ENCODE assay signal across 8 mouse cellular contexts in genomic region chr17:71474762-71475704, GRCm38 (mm10). TPM values are rescaled to one million over a fixed set of nuclear protein-coding genes. Genes with fewer than 3 reads are reported as not detected.
DNase-seq lines count a peak whose midpoint lies in the region; ATAC-seq and TF ChIP-seq lines count a peak whose summit lies in the region.

Gene Smchd1, minus strand, starts transcription at chr17:71475343.

- no peaks in the 10 kb centered on the region for H3K36me3 ChIP-seq in ES-E14 (ENCODE audit: control insufficient read depth, insufficient read depth, low read length, poor library complexity, severe bottlenecking)
- H3K36me3 ChIP-seq in forebrain, embryonic 14.5 days (ENCODE audit: control insufficient read depth, insufficient read depth, low read length): no peaks in the 10 kb centered on the region
- no peaks in the 10 kb centered on the region for H3K36me3 ChIP-seq in liver, postnatal 0 days (replicated peaks; ENCODE audit: insufficient read depth, low read length)
- no peaks in the 10 kb centered on the region for H3K36me3 ChIP-seq in neural tube, embryonic 13.5 days

- H3K27me3 ChIP-seq in forebrain, embryonic 14.5 days (replicated peaks; ENCODE audit: control insufficient read depth, insufficient read depth, low read length): no peaks in the 10 kb centered on the region
- no peaks in the 10 kb centered on the region for H3K27me3 ChIP-seq in liver, postnatal 0 days (ENCODE audit: insufficient read depth, low read length)
- no peaks in the 10 kb centered on the region for H3K27me3 ChIP-seq in neural tube, embryonic 13.5 days

- peak within 1 kb of the TSS; percentile 82 for H3K9ac ChIP-seq in ES-E14 (ENCODE audit: insufficient read depth, low read depth, low read length, poor library complexity, severe bottlenecking)
- H3K9ac ChIP-seq in forebrain, embryonic 14.5 days (ENCODE audit: low read length): peak within 1 kb of the TSS; percentile 93
- H3K9ac ChIP-seq in liver, postnatal 0 days (replicated peaks): peak within 1 kb of the TSS; percentile 83
- H3K9ac ChIP-seq in neural tube, embryonic 13.5 days: peak within 1 kb of the TSS; percentile 95

- peak within 1 kb of the TSS; percentile 37; the same call in 1 of the 2 replicates for H3K27ac ChIP-seq in ES-E14 (ENCODE audit: insufficient read depth, low read depth, low read length, poor library complexity, severe bottlenecking)
- H3K27ac ChIP-seq in forebrain, embryonic 14.5 days (ENCODE audit: low read depth, low read length): peak within 1 kb of the TSS; percentile 99
- H3K27ac ChIP-seq in liver, postnatal 0 days (ENCODE audit: low read depth): peak within 1 kb of the TSS; percentile 93
- peak within 1 kb of the TSS; percentile 99 for H3K27ac ChIP-seq in neural tube, embryonic 13.5 days (replicated peaks)

- peak; percentile 65 for DNase-seq in ES-E14 (ENCODE audit: low read depth, low spot score)
- peak; percentile 91 for DNase-seq in cerebellum, adult 11 months
- DNase-seq in forebrain, embryonic 14.5 days (ENCODE audit: low spot score): peak; percentile 94
- DNase-seq in heart, postnatal 14 days: peak; percentile 94 to 95
- DNase-seq in layer of hippocampus, adult 11-12 months (ENCODE audit: low spot score): peak; percentile 92
- DNase-seq in liver, postnatal 0 days: peak; percentile 95
- DNase-seq in telencephalon, adult 2 months (ENCODE audit: low read depth, low spot score): peak; percentile 86

- TF ChIP-seq EP300 in liver, postnatal 0 days (IDR thresholded peaks at IDR 0.05; ENCODE audit: low read depth): no peak

- peak within 1 kb of the TSS; percentile 66 to 74 for H3K4me3 ChIP-seq in ES-E14 (ENCODE audit: insufficient read depth in 1 of 2, low read depth in 1 of 2, low read length in 2 of 2, poor library complexity in 1 of 2, severe bottlenecking in 1 of 2)
- H3K4me3 ChIP-seq in forebrain, embryonic 14.5 days (ENCODE audit: low read depth, low read length): peak within 1 kb of the TSS; percentile 82
- H3K4me3 ChIP-seq in liver, postnatal 0 days (ENCODE audit: low read depth, low read length): peak within 1 kb of the TSS; percentile 96
- peak within 1 kb of the TSS; percentile 84 for H3K4me3 ChIP-seq in neural tube, embryonic 13.5 days

- TF ChIP-seq CTCF in liver, postnatal 0 days (IDR thresholded peaks at IDR 0.05; ENCODE audit: low read depth): peak; percentile 25; the same call in 1 of the 2 replicates

- in situ Hi-C loops in ES-E14 (cut with MboI; ENCODE audit: low sequenced_read_pairs in 2 of 2, unreplicated experiment in 2 of 2): no loop called here

- peak within 1 kb of the TSS; percentile 85 for H3K4me2 ChIP-seq in forebrain, embryonic 14.5 days (ENCODE audit: low read length)
- H3K4me2 ChIP-seq in liver, postnatal 0 days (ENCODE audit: low read depth, low read length): peak within 1 kb of the TSS; percentile 86
- H3K4me2 ChIP-seq in neural tube, embryonic 13.5 days: peak within 1 kb of the TSS; percentile 93

- peak; percentile 94 for ATAC-seq in forebrain, embryonic 14.5 days
- peak; percentile 95 for ATAC-seq in liver, postnatal 0 days
- peak; percentile 94 for ATAC-seq in neural tube, embryonic 13.5 days (ENCODE audit: low read depth)

- H3K4me1 ChIP-seq in ES-E14 (ENCODE audit: control insufficient read depth in 2 of 2, insufficient read depth in 2 of 2, low read length in 2 of 2, poor library complexity in 1 of 2): peaks cover 2 to 3% of the 10 kb centered on the region in 2 experiments; a peak in 2 of 4 replicates
- peaks cover 8% of the 10 kb centered on the region for H3K4me1 ChIP-seq in forebrain, embryonic 14.5 days (ENCODE audit: control insufficient read depth, insufficient read depth, low read length)
- peaks cover 23% of the 10 kb centered on the region for H3K4me1 ChIP-seq in liver, postnatal 0 days (ENCODE audit: insufficient read depth)
- peaks cover 28% of the 10 kb centered on the region for H3K4me1 ChIP-seq in neural tube, embryonic 13.5 days (replicated peaks)

- intact Hi-C loops in heart, postnatal 14 days (cut with DNase I): loop anchor here (5.0 kb wide), 1 partner anchor 52 kb away; the partner anchor contains the start of gene Ndc80

- H3K9me3 ChIP-seq in ES-E14 (ENCODE audit: control insufficient read depth, insufficient read depth, low read depth, low read length): no peaks in the 10 kb centered on the region
- H3K9me3 ChIP-seq in forebrain, embryonic 14.5 days (replicated peaks; ENCODE audit: control insufficient read depth, low read length): no peaks in the 10 kb centered on the region
- H3K9me3 ChIP-seq in liver, postnatal 0 days (ENCODE audit: low read length): no peaks in the 10 kb centered on the region
- H3K9me3 ChIP-seq in neural tube, embryonic 13.5 days: no peaks in the 10 kb centered on the region

- WGBS in forebrain, embryonic 14.5 days: under 1% methylated on average over 79 of the region's 109 CpGs
- WGBS in liver, postnatal 0 days (ENCODE audit: insufficient replicate concordance): 2% methylated on average over 98 of the region's 109 CpGs
- WGBS in neural tube, embryonic 13.5 days: under 1% methylated on average over 97 of the region's 109 CpGs

TF ChIP-seq in ES-E14, 5 proteins besides CTCF, POLR2A, EP300 and RAD21:
- TF ChIP-seq HCFC1 (IDR thresholded peaks at IDR 0.05; ENCODE audit: borderline replicate concordance, insufficient read depth, low read length) (no peak; the same call in 1 of the 2 replicates), ZNF384 (IDR thresholded peaks at IDR 0.05; ENCODE audit: low read depth, low read length) (no peak), MAFK (IDR thresholded peaks at IDR 0.05; ENCODE audit: insufficient read depth, low read depth, low read length) (no peak), CHD2 (IDR thresholded peaks at IDR 0.05; ENCODE audit: low read depth, low read length) (no peak), ZC3H11A (IDR thresholded peaks at IDR 0.05; ENCODE audit: borderline replicate concordance, low read depth, low read length) (no peak)
TF ChIP-seq in ES-E14: peak in this region for 0.

RNA-seq across cellular contexts. Expression of gene Smchd1, which starts in this region (rescaled TPM):
- 35.5 and 41.0 TPM in 2 replicates for total RNA-seq in ES-E14 (2012; rRNA removed)
- 64.4 and 65.3 TPM in 2 replicates for polyA plus RNA-seq in forebrain, embryonic 14.5 days (2014; fragmentation: Nextera tagmentation; extraction: Ambion mirVana)
- total RNA-seq in heart, postnatal 14 days (2021): 10 to 100 TPM; 22.0 to 29.0 TPM
- 21.4 and 25.7 TPM in 2 replicates for polyA plus RNA-seq in liver, postnatal 0 days (2015; fragmentation: Nextera tagmentation; extraction: Ambion mirVana)
- polyA plus RNA-seq in neural tube, embryonic 13.5 days (2015; fragmentation: Nextera tagmentation; extraction: Ambion mirVana): 34.5 and 46.3 TPM in 2 replicates

Comparison
In these comparisons a context has a peak if more than half of its experiments do, and no peak if none do; other contexts are left out.
1. Peak in every context shown above with its lines: DNase-seq, ATAC-seq, H3K4me3 ChIP-seq and H3K27ac ChIP-seq.
2. H3K27ac ChIP-seq: peak in every context shown above with its lines; median percentile 99 in forebrain, embryonic 14.5 days; 99 in neural tube, embryonic 13.5 days; 93 in liver, postnatal 0 days; 37 in ES-E14.